Mouse (Mus musculus) embryonic facial prominence, embryonic 13.5 days (tissue): ENCODE results near the gene Smg6. TPM values are rescaled to one million over a fixed set of nuclear protein-coding genes. Genes with fewer than 3 reads are reported as not detected.

Experiments
- ATAC-seq: fragments of 200-750 bp; cut with Nextera tagmentation; 2 replicates; pipeline ENCODE4 v1.8.0; 2017; ENCODE audit warnings: low read depth; ENCODE audit not compliant: insufficient number of reproducible peaks, insufficient read depth, low FRiP score, low TSS enrichment
- H3K27ac ChIP-seq: fragments of 300-500 bp; sonication (generic); 2 replicates; pipeline ENCODE4 v1.5.1; 2015; ENCODE audit warnings: moderate library complexity, mild to moderate bottlenecking, inconsistent platforms
- H3K27me3 ChIP-seq: fragments of 300-500 bp; sonication (generic); 2 replicates; pipeline ENCODE4 v1.6.1; 2015; ENCODE audit warnings: mild to moderate bottlenecking, inconsistent platforms
- H3K36me3 ChIP-seq: fragments of 300-500 bp; sonication (generic); 2 replicates; pipeline ENCODE4 v1.6.1; 2015; ENCODE audit warnings: mild to moderate bottlenecking, inconsistent platforms
- H3K4me1 ChIP-seq: fragments of 300-500 bp; sonication (generic); 2 replicates; pipeline ENCODE4 v1.6.1; 2015; ENCODE audit warnings: inconsistent platforms
- H3K4me2 ChIP-seq: fragments of 300-500 bp; sonication (generic); 2 replicates; pipeline ENCODE4 v1.6.1; 2015; ENCODE audit warnings: moderate library complexity, mild to moderate bottlenecking, inconsistent platforms
- H3K4me3 ChIP-seq: fragments of 300-500 bp; sonication (generic); 2 replicates; pipeline ENCODE4 v1.5.1; 2015; ENCODE audit warnings: mild to moderate bottlenecking, inconsistent platforms
- H3K9ac ChIP-seq: fragments of 300-500 bp; sonication (generic); 2 replicates; pipeline ENCODE4 v1.6.1; 2015; ENCODE audit warnings: mild to moderate bottlenecking, inconsistent platforms
- H3K9me3 ChIP-seq: fragments of 300-500 bp; sonication (generic); 2 replicates; pipeline ENCODE4 v1.6.1; 2016; ENCODE audit warnings: inconsistent platforms
- WGBS: fragments of 180-500 bp; shearing (Covaris S2); methylation state at CpG from one replicate; pipeline ENCODE4 v1.1.7; 2015; ENCODE audit warnings: mixed read lengths; 5-methylcytosine and 5-hydroxymethylcytosine counted together
- polyA plus RNA-seq: library from polyadenylated mRNA; unstranded; fragments of >200 nt; fragmentation: Nextera tagmentation; extraction: Ambion mirVana; gene quantifications from 2 replicates; pipeline ENCODE4 v1.2.1, GENCODE M21; 2015

The Smg6 gene
- polyA plus RNA-seq, 1 experiment from 2014 or later, result 22.5 TPM

GRCm38 (mm10) chr11:75051712-75052550 lies 126.3 kb downstream of the Smg6 start:
- no peak overlapping the region for H3K4me2 ChIP-seq
- H3K9ac ChIP-seq, result no peak overlapping the region
- H3K27ac ChIP-seq, result peak overlapping the region; percentile 72
- H3K9me3 ChIP-seq, result no peaks in the 10 kb centered on the region
- H3K36me3 ChIP-seq, result peaks cover 3% of the 10 kb centered on the region; the same call in 1 of the 2 replicates
- no peaks in the 10 kb centered on the region for H3K27me3 ChIP-seq
- H3K4me1 ChIP-seq, result peaks cover 62% of the 10 kb centered on the region
- 37% methylated on average over 13 of the region's 13 CpGs for WGBS
- ATAC-seq, result no peak
- no peak overlapping the region for H3K4me3 ChIP-seq

GRCm38 (mm10) chr11:75053020-75053419 lies 127.4 kb downstream of the Smg6 start:
- ATAC-seq, result no peak
- Histone ChIP-seq H3K4me2 (no peak overlapping the region), H3K4me1 (peaks cover 52% of the 10 kb centered on the region), H3K9ac (no peak overlapping the region), H3K4me3 (no peak overlapping the region), H3K9me3 (no peaks in the 10 kb centered on the region), H3K27me3 (no peaks in the 10 kb centered on the region), H3K36me3 (peaks cover 3% of the 10 kb centered on the region; the same call in 1 of the 2 replicates), H3K27ac (no peak overlapping the region)
- WGBS, result 94% methylated on average over 2 of the region's 2 CpGs

DNA sequence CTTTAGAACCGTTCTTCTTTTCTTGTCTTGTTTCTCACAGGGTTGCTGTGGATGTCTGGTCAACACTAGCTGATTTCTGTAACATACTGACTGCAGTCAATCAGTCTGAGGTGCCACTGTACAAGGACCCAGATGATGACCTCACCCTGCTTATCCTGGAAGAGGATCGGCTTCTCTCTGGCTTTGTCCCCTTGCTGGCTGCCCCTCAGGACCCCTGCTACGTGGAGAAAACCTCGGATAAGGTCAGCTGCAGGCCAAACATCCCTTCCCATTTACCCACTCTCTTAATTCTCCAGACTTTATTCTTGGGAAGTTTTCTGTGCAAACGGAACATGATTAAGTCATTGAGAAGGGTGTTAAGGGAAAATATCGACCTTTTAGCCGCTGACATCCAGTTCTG lies 128.1 kb downstream of the Smg6 start:
- H3K27ac ChIP-seq, result peak overlapping the region; percentile 81
- WGBS, result 30% methylated on average over 7 of the region's 7 CpGs

DNA sequence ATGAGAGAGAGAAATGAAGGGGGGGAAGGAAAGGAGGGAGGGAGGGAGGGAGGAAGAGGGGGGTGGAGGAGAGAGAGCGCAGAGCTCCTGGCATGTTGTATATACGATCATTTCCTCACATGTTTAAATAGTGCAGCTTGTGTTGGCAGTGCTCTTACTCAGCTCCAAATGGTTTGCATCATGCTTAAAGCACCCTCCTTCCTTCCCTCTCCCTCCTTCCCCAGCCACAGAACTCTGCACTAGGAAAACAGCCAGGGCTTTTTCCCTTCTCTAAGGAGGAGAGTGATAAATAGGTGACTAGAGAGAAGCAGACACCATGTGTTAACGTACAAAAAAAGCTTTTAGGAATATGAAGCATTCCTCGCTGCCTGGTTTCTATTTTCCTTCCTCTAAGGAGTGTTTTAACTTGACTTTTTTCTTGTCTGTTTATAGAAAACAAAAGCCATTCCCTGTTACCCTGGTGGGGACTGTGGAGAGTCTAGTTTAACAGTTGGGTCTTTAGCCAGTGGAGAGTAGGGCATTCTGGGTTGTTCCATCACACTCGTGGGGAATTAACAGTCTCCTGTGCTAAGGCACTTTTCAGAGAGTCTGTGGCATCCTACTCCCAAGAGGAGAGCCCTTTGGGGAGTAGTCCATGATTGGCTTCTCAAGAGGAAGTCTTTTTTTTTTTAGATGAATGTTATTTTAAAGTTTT lies 128.7 kb downstream of the Smg6 start:
- Histone ChIP-seq H3K4me2 (no peak overlapping the region; the same call in 1 of the 2 replicates), H3K9ac (no peak overlapping the region), H3K4me1 (peaks cover 44% of the 10 kb centered on the region), H3K4me3 (no peak overlapping the region), H3K27me3 (no peaks in the 10 kb centered on the region), H3K27ac (peak overlapping the region; percentile 81), H3K36me3 (peaks cover 3% of the 10 kb centered on the region; the same call in 1 of the 2 replicates), H3K9me3 (no peaks in the 10 kb centered on the region)
- peak; percentile 71; the same call in 1 of the 2 replicates for ATAC-seq
- 25% methylated on average over 5 of the region's 5 CpGs for WGBS

More for the DNA sequence above, 128.1 kb downstream of the Smg6 start:
- Histone ChIP-seq H3K9ac (no peak overlapping the region), H3K4me3 (no peak overlapping the region), H3K27me3 (no peaks in the 10 kb centered on the region), H3K4me2 (0 out of 2 replicates have a peak overlapping the region, but pooled peaks have one; percentile 11), H3K9me3 (no peaks in the 10 kb centered on the region), H3K36me3 (peaks cover 3% of the 10 kb centered on the region; the same call in 1 of the 2 replicates), H3K4me1 (peaks cover 48% of the 10 kb centered on the region)
- ATAC-seq, result no peak

- H3K36me3 ChIP-seq, result 0 out of 2 replicates have a peak, but pooled peaks cover 3% of the 10 kb centered on the region
- peaks cover 39% of the 10 kb centered on the region for H3K4me1 ChIP-seq
- no peak overlapping the region for H3K9ac ChIP-seq
- no peak for ATAC-seq
- no peaks in the 10 kb centered on the region for H3K27me3 ChIP-seq
- 83% methylated on average over 3 of the region's 3 CpGs for WGBS
- H3K4me2 ChIP-seq, result no peak overlapping the region
- no peak overlapping the region for H3K4me3 ChIP-seq
- no peaks in the 10 kb centered on the region for H3K9me3 ChIP-seq
- H3K27ac ChIP-seq, result peak overlapping the region; percentile 81
Observed at GRCm38 (mm10) chr11:75054878-75055214, 129.2 kb downstream of the Smg6 start.

DNA sequence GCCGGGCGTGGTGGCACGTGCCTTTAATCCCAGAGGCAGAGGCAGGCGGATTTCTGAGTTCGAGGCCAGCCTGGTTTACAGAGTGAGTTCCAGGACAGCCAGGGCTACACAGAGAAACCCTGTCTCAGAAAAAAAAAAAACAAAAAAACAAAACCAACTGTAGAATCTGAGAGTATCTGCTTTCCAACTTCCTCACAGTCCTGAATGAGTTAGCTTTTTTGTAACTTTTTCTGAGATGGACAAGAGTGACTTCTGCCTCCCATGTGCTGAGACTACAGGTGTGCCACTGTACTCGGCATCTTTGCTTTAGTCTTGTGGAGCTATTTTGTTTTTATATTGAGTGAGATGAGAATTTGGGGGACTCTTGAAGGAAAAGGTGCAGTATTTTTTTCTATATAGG lies 137.0 kb downstream of the Smg6 start:
- WGBS, result 93% methylated on average over 6 of the region's 6 CpGs
- Histone ChIP-seq H3K4me2 (no peak overlapping the region), H3K9ac (no peak overlapping the region), H3K4me1 (no peaks in the 10 kb centered on the region), H3K9me3 (no peaks in the 10 kb centered on the region), H3K27me3 (no peaks in the 10 kb centered on the region), H3K36me3 (0 out of 2 replicates have a peak, but pooled peaks cover 4% of the 10 kb centered on the region), H3K27ac (no peak overlapping the region), H3K4me3 (no peak overlapping the region)
- ATAC-seq, result no peak

- Histone ChIP-seq H3K27me3 (no peaks in the 10 kb centered on the region), H3K27ac (no peak overlapping the region), H3K36me3 (0 out of 2 replicates have a peak, but pooled peaks cover 4% of the 10 kb centered on the region), H3K4me1 (no peaks in the 10 kb centered on the region), H3K4me2 (no peak overlapping the region), H3K4me3 (no peak overlapping the region), H3K9ac (no peak overlapping the region), H3K9me3 (no peaks in the 10 kb centered on the region)
- WGBS, result 91% methylated on average over 1 of the region's 1 CpGs
- ATAC-seq, result no peak
Observed at GRCm38 (mm10) chr11:75064266-75064665, 138.6 kb downstream of the Smg6 start.

- Histone ChIP-seq H3K27ac (no peak overlapping the region), H3K9me3 (no peaks in the 10 kb centered on the region), H3K4me1 (peaks cover 29% of the 10 kb centered on the region), H3K27me3 (no peaks in the 10 kb centered on the region), H3K36me3 (no peaks in the 10 kb centered on the region), H3K4me3 (no peak overlapping the region), H3K4me2 (no peak overlapping the region), H3K9ac (no peak overlapping the region)
- ATAC-seq, result no peak
- WGBS, result 61% methylated on average over 3 of the region's 3 CpGs
Observed at GRCm38 (mm10) chr11:75071352-75071751, 145.7 kb downstream of the Smg6 start.

- ATAC-seq, result no peak
- 33% methylated on average over 2 of the region's 2 CpGs for WGBS
- no peaks in the 10 kb centered on the region for H3K36me3 ChIP-seq
- H3K4me3 ChIP-seq, result no peak overlapping the region
- 0 out of 2 replicates have a peak overlapping the region, but pooled peaks have one; percentile 27 for H3K4me2 ChIP-seq
- H3K27me3 ChIP-seq, result no peaks in the 10 kb centered on the region
- H3K9me3 ChIP-seq, result no peaks in the 10 kb centered on the region
- peak overlapping the region; percentile 91 for H3K27ac ChIP-seq
- no peak overlapping the region for H3K9ac ChIP-seq
- H3K4me1 ChIP-seq, result peaks cover 32% of the 10 kb centered on the region
Observed at GRCm38 (mm10) chr11:75072932-75073625, 147.5 kb downstream of the Smg6 start.

- Histone ChIP-seq H3K36me3 (no peaks in the 10 kb centered on the region), H3K4me1 (peaks cover 32% of the 10 kb centered on the region), H3K4me2 (peak overlapping the region; percentile 27), H3K9ac (peak overlapping the region; percentile 22; the same call in 1 of the 2 replicates), H3K27ac (peak overlapping the region; percentile 91), H3K9me3 (no peaks in the 10 kb centered on the region), H3K27me3 (no peaks in the 10 kb centered on the region), H3K4me3 (no peak overlapping the region)
- WGBS, result 14% methylated on average over 2 of the region's 2 CpGs
- ATAC-seq, result no peak
Observed at GRCm38 (mm10) chr11:75073696-75074095, 148.1 kb downstream of the Smg6 start.

DNA sequence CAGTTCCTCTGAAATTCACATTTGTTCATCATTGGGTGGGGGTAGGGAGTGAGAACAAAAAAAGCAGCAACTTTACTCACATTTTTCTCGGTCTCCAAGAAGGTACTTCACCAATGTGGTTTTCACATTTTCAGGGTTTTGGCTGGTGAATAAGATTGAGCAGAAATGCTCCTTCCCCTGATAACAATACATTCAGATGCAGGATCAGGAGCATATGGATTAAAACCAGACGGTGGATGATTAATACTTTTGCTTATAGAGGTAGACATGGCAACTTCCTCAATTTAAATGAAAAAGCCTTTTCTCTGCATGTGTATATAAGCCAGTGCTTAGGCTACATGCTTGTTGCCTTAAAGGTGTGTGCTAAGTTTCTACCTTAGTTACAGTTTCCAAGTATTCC lies 148.9 kb downstream of the Smg6 start:
- Histone ChIP-seq H3K9ac (no peak overlapping the region), H3K36me3 (no peaks in the 10 kb centered on the region), H3K4me2 (no peak overlapping the region), H3K4me1 (peaks cover 32% of the 10 kb centered on the region), H3K27me3 (no peaks in the 10 kb centered on the region), H3K9me3 (no peaks in the 10 kb centered on the region), H3K27ac (peak overlapping the region; percentile 9; the same call in 1 of the 2 replicates), H3K4me3 (no peak overlapping the region)
- no peak for ATAC-seq
- 18% methylated on average over 2 of the region's 2 CpGs for WGBS
